Mouse (Mus musculus) frontal cortex, postnatal 25 days (tissue): ENCODE data around the gene Jak1.

Experiments
- DNase-seq, 2 experiments: peaks; one replicate each; pipeline ENCODE4 v3.0.0; 2022; ENCODE audit warnings: low spot score in 2 of 2

The Jak1 gene

GRCm38 (mm10) chr4:101192241-101192976 is 72.7 kb downstream of the Jak1 start:
- no peak for DNase-seq

GRCm38 (mm10) chr4:101187381-101187780 is 77.7 kb downstream of the Jak1 start:
- no peak for DNase-seq

GRCm38 (mm10) chr4:101186591-101186990 is 78.5 kb downstream of the Jak1 start:
- no peak for DNase-seq

- no peak for DNase-seq
These were observed 79.9 kb downstream of the Jak1 start for GRCm38 (mm10) chr4:101185216-101185615.

GRCm38 (mm10) chr4:101182603-101183011 is 82.5 kb downstream of the Jak1 start:
- no peak for DNase-seq

GRCm38 (mm10) chr4:101180681-101181080 is 84.4 kb downstream of the Jak1 start:
- DNase-seq: no peak

- no peak for DNase-seq
These were observed 85.2 kb downstream of the Jak1 start for GRCm38 (mm10) chr4:101179836-101180235.

- DNase-seq: no peak
These were observed 86.0 kb downstream of the Jak1 start for GRCm38 (mm10) chr4:101179076-101179475.

- DNase-seq: no peak
These were observed 87.3 kb downstream of the Jak1 start for GRCm38 (mm10) chr4:101177796-101178195.

GRCm38 (mm10) chr4:101176123-101176522 is 89.0 kb downstream of the Jak1 start:
- no peak for DNase-seq

GRCm38 (mm10) chr4:101174916-101175625 is 90.0 kb downstream of the Jak1 start:
- DNase-seq: no peak

- no peak for DNase-seq
These were observed 92.3 kb downstream of the Jak1 start for GRCm38 (mm10) chr4:101172738-101173137.

GRCm38 (mm10) chr4:101168189-101168778 is 96.8 kb downstream of the Jak1 start:
- no peak for DNase-seq

GRCm38 (mm10) chr4:101167777-101168176 is 97.3 kb downstream of the Jak1 start:
- no peak for DNase-seq

- no peak for DNase-seq
These were observed 99.3 kb downstream of the Jak1 start for GRCm38 (mm10) chr4:101165776-101166175.

- no peak for DNase-seq
These were observed 100.4 kb downstream of the Jak1 start for GRCm38 (mm10) chr4:101164673-101165072.

- DNase-seq: no peak
These were observed 100.9 kb downstream of the Jak1 start for GRCm38 (mm10) chr4:101164189-101164588.

- DNase-seq: no peak
These were observed 104.3 kb downstream of the Jak1 start for GRCm38 (mm10) chr4:101160821-101161220.

GRCm38 (mm10) chr4:101159191-101159764 is 105.8 kb downstream of the Jak1 start:
- no peak for DNase-seq

- DNase-seq: no peak
These were observed 106.8 kb downstream of the Jak1 start for GRCm38 (mm10) chr4:101158282-101158681.

- DNase-seq: no peak
These were observed 107.6 kb downstream of the Jak1 start for GRCm38 (mm10) chr4:101157476-101157875.

GRCm38 (mm10) chr4:101155541-101155940 is 109.5 kb downstream of the Jak1 start:
- DNase-seq: no peak
